22 mouse cellular contexts compared by ENCODE assay signal in genomic region chr7:135806673-135807072, GRCm38 (mm10).
"Had no signal": no experiment of that assay in that cellular context is flagged by ENCODE, and none has a peak within 500 bp of the region (broad histone marks: within the 10 kb centered on the region; RNA-seq: fewer than 3 reads in every experiment).

No protein-coding gene starts in this region.

- H3K36me3 ChIP-seq: limb, embryonic 12.5 days; limb, embryonic 15.5 days; lung, embryonic 15.5 days; midbrain, embryonic 12.5 days; midbrain, embryonic 15.5 days; neural tube, embryonic 13.5 days; stomach, embryonic 15.5 days had no signal

- H3K27me3 ChIP-seq: limb, embryonic 12.5 days; limb, embryonic 15.5 days; lung, embryonic 15.5 days; midbrain, embryonic 12.5 days; midbrain, embryonic 15.5 days; neural tube, embryonic 13.5 days; stomach, embryonic 15.5 days had no signal

- H3K4me3 ChIP-seq: limb, embryonic 12.5 days; limb, embryonic 15.5 days; lung, embryonic 15.5 days; midbrain, embryonic 12.5 days; midbrain, embryonic 15.5 days; myocyte; neural tube, embryonic 13.5 days; stomach, embryonic 15.5 days had no signal

- H3K27ac ChIP-seq: kidney, postnatal 0 days; limb, embryonic 12.5 days; limb, embryonic 15.5 days; liver, embryonic 14.5 days; lung, embryonic 15.5 days; macrophage; midbrain, embryonic 12.5 days; midbrain, embryonic 15.5 days; neural tube, embryonic 13.5 days; stomach, embryonic 15.5 days had no signal

- H3K9ac ChIP-seq: limb, embryonic 12.5 days; limb, embryonic 15.5 days; liver, embryonic 14.5 days; lung, embryonic 15.5 days; midbrain, embryonic 12.5 days; midbrain, embryonic 15.5 days; neural tube, embryonic 13.5 days; stomach, embryonic 15.5 days had no signal

- H3K9me3 ChIP-seq: limb, embryonic 12.5 days; limb, embryonic 15.5 days; lung, embryonic 15.5 days; midbrain, embryonic 12.5 days; midbrain, embryonic 15.5 days; neural tube, embryonic 13.5 days; stomach, embryonic 15.5 days had no signal

- ATAC-seq: intestine, postnatal 0 days; midbrain, embryonic 15.5 days had no signal

- DNase-seq: kidney, adult 2 months; kidney, postnatal 25 days; left cerebral cortex, postnatal 4 days; lung, adult 18-20 months; lung, postnatal 14 days; retina, postnatal 1 day; right cerebral cortex, postnatal 25 days; spleen, adult 18-20 months; thymus, adult 18-20 months; thymus, postnatal 36 days had no signal

- H3K4me2 ChIP-seq: limb, embryonic 12.5 days; limb, embryonic 15.5 days; lung, embryonic 15.5 days; midbrain, embryonic 12.5 days; midbrain, embryonic 15.5 days; neural tube, embryonic 13.5 days; stomach, embryonic 15.5 days had no signal
